Mouse (Mus musculus) ES-E14 (cell line): ENCODE data around the gene Auh. TPM values are rescaled to one million over a fixed set of nuclear protein-coding genes. Genes with fewer than 3 reads are reported as not detected.

Source experiments
- DNase-seq: peaks from one replicate; pipeline ENCODE4 v3.0.0-alpha.2; 2013; ENCODE audit warnings: low read depth, low spot score
- H3K27ac ChIP-seq: 2 replicates; pipeline ENCODE4 v1.5.1; 2012; ENCODE audit warnings: low read depth, mild to moderate bottlenecking, low read length, moderate library complexity, mixed read lengths; ENCODE audit not compliant: poor library complexity, insufficient read depth, severe bottlenecking
- H3K36me3 ChIP-seq: 2 replicates; pipeline ENCODE4 v1.6.1; 2012; ENCODE audit warnings: mild to moderate bottlenecking, low read length, moderate library complexity, mixed read lengths; ENCODE audit not compliant: control insufficient read depth, poor library complexity, insufficient read depth, severe bottlenecking
- H3K4me1 ChIP-seq, 2 experiments: fragments of 150-350 bp in 1 of 2; sonication (generic) in 1 of 2; 2 replicates each; pipeline ENCODE4 v1.6.1; 2012; ENCODE audit warnings: low read length in 2 of 2, mild to moderate bottlenecking in 1 of 2, mixed read lengths in 1 of 2; ENCODE audit not compliant: control insufficient read depth in 2 of 2, insufficient read depth in 2 of 2, poor library complexity in 1 of 2
- H3K4me3 ChIP-seq, 2 experiments: fragments of 150-350 bp in 1 of 2; sonication (generic) in 1 of 2; 2 replicates each; pipeline ENCODE4 v1.5.1; 2012; ENCODE audit warnings: low read length in 2 of 2, low read depth in 1 of 2, mild to moderate bottlenecking in 1 of 2, mixed read lengths in 1 of 2; ENCODE audit not compliant: insufficient read depth in 1 of 2, poor library complexity in 1 of 2, severe bottlenecking in 1 of 2
- H3K9ac ChIP-seq: 2 replicates; pipeline ENCODE4 v1.6.1; 2012; ENCODE audit warnings: low read depth, mild to moderate bottlenecking, low read length, mixed read lengths; ENCODE audit not compliant: poor library complexity, insufficient read depth, severe bottlenecking
- H3K9me3 ChIP-seq: fragments of 150-350 bp; sonication (generic); 2 replicates; pipeline ENCODE4 v1.6.1; 2012; ENCODE audit warnings: low read depth, mild to moderate bottlenecking, low read length; ENCODE audit not compliant: control insufficient read depth, insufficient read depth
- CHD2 ChIP-seq: IDR thresholded peaks from 2 replicates; pipeline ENCODE4 v1.6.1; 2014; ENCODE audit warnings: mild to moderate bottlenecking, low read depth, low read length, inconsistent platforms
- HCFC1 ChIP-seq: IDR thresholded peaks from 2 replicates; pipeline ENCODE4 v1.6.1; 2012; ENCODE audit warnings: low read length, inconsistent platforms, borderline replicate concordance; ENCODE audit not compliant: insufficient read depth
- MAFK ChIP-seq: IDR thresholded peaks from 2 replicates; pipeline ENCODE4 v1.6.1; 2014; ENCODE audit warnings: mild to moderate bottlenecking, low read depth, low read length, inconsistent platforms; ENCODE audit not compliant: insufficient read depth
- ZC3H11A ChIP-seq: IDR thresholded peaks from 2 replicates; pipeline ENCODE4 v1.6.1; 2012; ENCODE audit warnings: low read depth, mild to moderate bottlenecking, inconsistent platforms, low read length, borderline replicate concordance
- ZNF384 ChIP-seq: IDR thresholded peaks from 2 replicates; pipeline ENCODE4 v1.6.1; 2012; ENCODE audit warnings: low read depth, low read length, inconsistent platforms
- in situ Hi-C, 2 experiments: fragments of 600-800 bp; cut with MboI; formaldehyde crosslinking; loops; one replicate each; pipeline ENCODE4 v1.15.1; 2025; ENCODE audit warnings: low sequenced_read_pairs in 2 of 2, inconsistent platforms in 1 of 2; ENCODE audit not compliant: unreplicated experiment in 2 of 2
- total RNA-seq: library from RNA; depleted of rRNA; stranded (reverse); fragments of 300-350 nt; gene quantifications from 2 replicates; pipeline ENCODE4 v1.2.3, GENCODE M21; 2012

Auh gene
- total RNA-seq, 1 experiment = 14.5 TPM

DNA sequence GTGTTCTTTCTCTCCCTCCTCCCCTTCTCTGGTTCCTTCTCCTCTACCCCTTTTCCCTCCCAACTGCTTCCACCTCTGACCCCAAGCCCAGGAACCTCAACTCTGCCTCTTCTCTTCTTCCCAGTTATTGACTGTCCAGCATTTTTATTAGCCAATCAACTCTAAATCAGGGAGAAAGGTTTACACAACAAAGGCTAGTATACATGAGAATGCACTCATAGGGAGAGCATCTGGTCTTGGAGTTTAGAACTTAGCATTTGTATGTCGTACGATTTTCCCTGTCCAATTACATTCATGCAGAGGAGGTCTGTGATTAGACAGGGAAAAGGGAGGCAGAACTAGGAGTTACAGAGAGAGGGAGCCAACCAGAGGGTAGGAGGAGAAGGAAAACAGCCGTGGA is 19.7 kb upstream of the Auh start:
- H3K9ac ChIP-seq = no peak overlapping the region
- H3K36me3 ChIP-seq = no peaks in the 10 kb centered on the region
- H3K4me3 ChIP-seq = no peak overlapping the region
- DNase-seq = peak; percentile 42
- H3K4me1 ChIP-seq = 0 out of 4 replicates have a peak, but pooled peaks cover 0 to 4% of the 10 kb centered on the region in 2 experiments
- TF ChIP-seq ZC3H11A (no peak), CHD2 (no peak)
- in situ Hi-C loops = no loop called here
- H3K27ac ChIP-seq = no peak overlapping the region
- H3K9me3 ChIP-seq = no peaks in the 10 kb centered on the region

DNA sequence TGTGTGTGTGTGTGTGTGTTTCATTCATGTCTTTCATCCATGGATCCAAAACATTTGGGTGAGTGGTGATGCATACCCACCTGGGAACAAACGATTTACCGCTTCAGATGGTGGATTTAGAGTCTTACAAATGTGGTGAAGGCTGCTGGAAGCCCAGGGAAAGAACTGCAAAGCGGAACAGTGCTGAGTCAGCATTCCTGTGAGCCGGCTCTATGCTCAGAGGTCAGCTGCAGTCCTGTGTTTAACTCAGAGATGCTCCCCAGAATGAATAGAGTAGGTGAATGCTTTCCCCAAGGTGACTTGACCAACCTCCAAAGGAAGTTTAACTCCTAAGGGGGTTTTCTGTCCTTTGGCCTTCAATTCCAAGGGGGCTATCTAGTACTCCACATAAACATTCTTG is 18.1 kb upstream of the Auh start:
- Histone ChIP-seq H3K9me3 (no peaks in the 10 kb centered on the region), H3K36me3 (no peaks in the 10 kb centered on the region), H3K9ac (no peak overlapping the region), H3K4me3 (no peak overlapping the region), H3K27ac (no peak overlapping the region), H3K4me1 (0 out of 4 replicates have a peak, but pooled peaks cover 0 to 2% of the 10 kb centered on the region in 2 experiments)
- no peak for DNase-seq
- no peak for TF ChIP-seq ZC3H11A
- no peak for TF ChIP-seq HCFC1
- peak; percentile 99 for TF ChIP-seq MAFK
- in situ Hi-C loops = no loop called here

DNA sequence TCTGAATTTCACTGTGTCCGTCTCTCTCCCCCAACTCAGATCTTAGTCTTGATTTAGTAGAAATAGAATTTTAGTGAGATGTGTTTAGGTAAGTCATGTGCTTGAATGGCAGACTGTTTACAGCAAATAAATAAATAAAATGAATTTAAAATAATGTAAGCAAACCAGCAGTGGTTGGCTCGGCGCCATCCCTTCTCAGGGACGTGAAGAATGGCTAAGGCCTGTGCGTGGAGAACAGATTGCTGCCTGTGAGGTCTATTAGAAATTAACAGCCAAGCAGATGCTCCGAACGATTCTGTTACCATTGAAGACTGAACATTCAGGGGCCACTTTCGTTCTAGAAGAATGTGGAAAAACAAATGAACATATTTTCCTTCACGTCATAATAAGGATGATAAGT is 16.3 kb upstream of the Auh start:
- TF ChIP-seq ZC3H11A = no peak
- no peak for TF ChIP-seq CHD2
- no peak for TF ChIP-seq MAFK
- no peak for TF ChIP-seq HCFC1
- TF ChIP-seq ZNF384 = no peak
- Histone ChIP-seq H3K9me3 (no peaks in the 10 kb centered on the region), H3K4me3 (no peak overlapping the region), H3K36me3 (no peaks in the 10 kb centered on the region), H3K9ac (no peak overlapping the region), H3K27ac (no peak overlapping the region), H3K4me1 (peaks cover 1 to 3% of the 10 kb centered on the region in 2 experiments; a peak in 1 of 4 replicates)
- DNase-seq = no peak
- in situ Hi-C loops = no loop called here

DNA sequence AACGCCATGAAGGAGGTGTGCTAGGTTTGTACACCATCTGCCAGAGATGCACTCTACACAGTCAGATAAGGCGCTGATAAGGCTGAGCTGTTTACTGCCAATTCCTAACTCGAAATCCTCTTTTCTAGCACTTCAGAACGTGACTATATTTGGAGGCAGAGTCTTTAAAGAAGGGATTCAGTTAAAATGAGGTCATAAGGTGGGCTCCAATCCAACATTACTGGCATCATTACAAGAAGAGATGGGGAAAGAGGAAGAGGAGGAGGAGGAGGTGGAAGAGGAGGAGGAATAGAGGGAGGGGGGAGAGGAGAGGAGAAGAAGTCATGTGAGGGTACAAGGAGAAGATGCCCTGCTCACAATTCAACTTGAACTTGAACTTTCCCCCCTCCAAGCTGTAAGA is 14.6 kb upstream of the Auh start:
- Histone ChIP-seq H3K4me3 (no peak overlapping the region), H3K4me1 (peaks cover 2 to 3% of the 10 kb centered on the region in 2 experiments; a peak in 1 of 4 replicates), H3K36me3 (no peaks in the 10 kb centered on the region), H3K9ac (no peak overlapping the region), H3K9me3 (no peaks in the 10 kb centered on the region), H3K27ac (no peak overlapping the region)
- no peak for TF ChIP-seq ZC3H11A
- no peak for TF ChIP-seq MAFK
- no peak for TF ChIP-seq ZNF384
- no peak for TF ChIP-seq CHD2
- no peak for TF ChIP-seq HCFC1
- no peak for DNase-seq
- in situ Hi-C loops = no loop called here

DNA sequence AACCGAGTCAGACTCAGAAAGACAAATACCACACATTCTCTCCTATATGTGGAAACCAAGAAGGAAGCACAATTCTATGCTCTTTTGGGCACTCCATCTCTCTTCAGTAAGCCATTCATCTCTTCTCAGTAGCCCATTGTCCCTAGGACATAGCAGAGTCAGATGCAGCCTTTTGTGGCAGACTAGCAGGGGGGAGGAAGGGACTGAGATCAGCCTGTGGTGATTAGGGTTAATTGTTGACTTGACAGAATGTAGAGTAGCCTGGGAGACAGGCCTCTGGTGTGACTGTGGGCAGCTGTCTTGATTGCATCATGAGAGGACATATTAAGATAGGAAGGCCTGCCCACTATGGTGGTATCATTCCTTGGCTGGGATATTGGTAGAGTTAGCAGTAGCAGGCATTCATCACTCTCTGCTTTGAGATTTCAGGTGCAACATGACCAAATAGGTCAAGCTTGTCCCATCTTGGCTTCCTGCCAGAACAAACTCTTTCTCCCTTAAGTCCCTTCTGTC is 13.5 kb upstream of the Auh start:
- in situ Hi-C loops = no loop called here
- Histone ChIP-seq H3K4me3 (no peak overlapping the region), H3K27ac (no peak overlapping the region), H3K9ac (no peak overlapping the region), H3K36me3 (no peaks in the 10 kb centered on the region), H3K9me3 (no peaks in the 10 kb centered on the region), H3K4me1 (peaks cover 1 to 2% of the 10 kb centered on the region in 2 experiments; a peak in 1 of 4 replicates)
- no peak for DNase-seq
- TF ChIP-seq ZC3H11A = no peak
- TF ChIP-seq HCFC1 = no peak
- no peak for TF ChIP-seq ZNF384
- TF ChIP-seq CHD2 = no peak
- no peak for TF ChIP-seq MAFK
